Mouse (Mus musculus) urinary bladder, adult 18-20 months (tissue): ENCODE measurements around the gene Tbx21.

Source experiments
- DNase-seq, 2 experiments: peaks; one replicate each; pipeline ENCODE4 v3.0.0; 2022; ENCODE audit warnings: low spot score in 2 of 2, mixed read lengths in 2 of 2

Tbx21 gene

DNA sequence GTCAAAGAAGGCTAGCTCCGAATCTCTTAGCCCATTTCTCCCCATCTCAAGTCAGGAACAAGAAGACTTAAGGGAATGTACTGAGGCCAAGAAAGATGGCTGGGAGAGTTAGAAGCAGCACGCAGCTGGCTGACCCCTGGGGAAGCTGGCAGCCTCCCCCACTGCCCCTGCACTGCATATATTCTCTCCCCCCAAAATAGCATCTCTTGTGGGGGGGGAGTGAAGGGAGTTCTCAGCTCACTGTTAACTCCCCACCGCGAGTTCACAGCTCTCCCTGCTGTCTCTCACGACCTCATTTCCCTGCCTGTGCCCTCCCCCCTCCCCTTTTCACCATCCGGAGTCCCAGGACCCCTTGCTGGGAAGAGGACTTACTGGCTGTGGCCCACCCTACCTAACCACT lies 17.1 kb upstream of the Tbx21 start:
- no peak for DNase-seq

DNA sequence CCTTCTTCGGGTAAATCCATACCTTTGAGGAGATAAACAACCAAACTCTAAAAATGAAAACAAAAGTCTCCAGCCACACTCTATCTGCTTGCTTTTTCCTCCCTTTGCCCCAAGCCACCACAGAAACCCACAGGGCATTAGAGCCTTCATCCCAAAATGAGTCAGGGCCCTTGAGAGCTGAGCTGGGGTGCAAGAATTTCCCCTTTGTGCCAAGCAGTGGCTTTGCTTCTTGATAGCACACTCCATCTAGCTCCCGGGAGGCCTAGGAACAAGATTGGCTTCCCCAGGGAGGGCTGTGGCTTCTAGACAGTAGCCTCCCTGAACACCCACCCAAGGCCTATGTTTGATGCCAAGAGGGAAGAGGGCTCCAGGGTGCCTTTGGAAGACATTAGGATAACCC lies 16.6 kb upstream of the Tbx21 start:
- DNase-seq, result no peak

DNA sequence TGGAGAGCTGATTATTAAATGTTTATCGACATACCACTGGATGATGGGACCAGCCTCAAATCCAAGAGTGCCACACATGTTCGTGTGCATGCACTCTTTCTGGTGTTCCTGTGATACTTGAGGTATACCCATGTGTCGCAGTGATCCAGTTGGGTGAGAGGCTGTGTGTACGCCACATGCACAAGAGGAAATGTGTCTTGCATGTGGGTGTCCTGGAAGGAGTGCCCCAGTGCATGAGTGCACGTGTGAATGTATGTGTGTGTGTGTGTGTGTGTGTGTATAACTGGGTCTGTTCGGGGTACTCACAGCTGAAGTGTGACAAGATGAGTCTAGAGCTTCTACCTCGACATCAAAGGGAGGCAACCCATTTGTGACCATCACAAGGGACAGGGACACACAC lies 15.2 kb upstream of the Tbx21 start:
- no peak for DNase-seq

DNA sequence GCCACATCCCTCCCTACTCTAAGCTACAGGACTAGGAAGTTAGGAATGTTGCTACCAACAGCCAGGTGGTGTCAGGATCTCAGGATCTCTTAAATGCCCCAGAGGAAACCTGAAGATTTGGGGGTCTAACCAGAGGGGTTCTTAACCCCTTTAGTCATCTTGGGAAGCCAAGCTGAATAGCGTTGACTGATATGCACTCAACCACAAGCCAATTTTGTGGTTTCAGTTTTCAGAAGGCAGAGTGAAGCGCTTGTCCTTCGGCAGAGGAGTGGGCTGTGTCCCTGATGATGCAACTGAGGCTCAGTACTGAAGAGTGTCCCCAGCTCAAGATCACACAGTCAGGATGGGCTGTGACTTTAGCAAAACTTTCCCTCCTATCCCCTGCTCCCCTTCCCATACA lies 13.8 kb upstream of the Tbx21 start:
- no peak for DNase-seq

DNA sequence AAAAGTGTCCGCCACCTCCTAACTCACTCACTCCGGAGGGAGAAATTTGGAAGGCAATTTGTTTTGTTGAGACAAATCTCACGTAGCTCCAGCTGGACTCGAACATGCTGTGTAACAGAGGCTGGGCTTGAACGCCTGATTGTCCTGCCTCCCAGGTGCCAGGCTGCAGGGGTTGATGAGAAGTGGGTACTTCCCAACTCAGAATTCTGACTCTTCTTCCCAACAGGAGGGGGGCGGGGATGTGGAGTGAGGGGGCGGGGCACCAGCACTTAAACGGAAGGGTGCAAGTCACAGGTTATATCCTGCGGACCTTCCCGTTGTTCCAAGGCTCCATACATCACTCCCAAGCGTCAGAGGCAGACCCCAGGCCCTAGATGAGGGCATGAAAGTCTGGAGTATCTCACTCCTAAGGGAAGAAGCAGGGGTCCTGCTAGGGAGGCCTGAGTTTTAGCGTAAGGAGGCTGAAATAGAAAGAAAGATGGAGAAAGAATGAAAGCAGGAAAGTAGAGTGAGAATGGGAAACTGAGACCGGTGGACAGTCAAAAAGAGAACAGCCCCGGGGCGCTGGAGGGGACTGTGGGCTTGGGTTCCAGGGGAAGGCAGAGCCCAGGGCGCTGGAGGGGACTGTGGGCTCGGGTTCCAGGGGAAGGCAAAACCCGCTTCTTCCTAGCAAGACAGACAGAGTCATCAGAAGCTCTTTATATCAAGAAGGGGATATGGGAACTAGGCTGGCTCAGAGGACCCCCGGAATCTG lies 12.5 kb upstream of the Tbx21 start:
- DNase-seq, result no peak

DNA sequence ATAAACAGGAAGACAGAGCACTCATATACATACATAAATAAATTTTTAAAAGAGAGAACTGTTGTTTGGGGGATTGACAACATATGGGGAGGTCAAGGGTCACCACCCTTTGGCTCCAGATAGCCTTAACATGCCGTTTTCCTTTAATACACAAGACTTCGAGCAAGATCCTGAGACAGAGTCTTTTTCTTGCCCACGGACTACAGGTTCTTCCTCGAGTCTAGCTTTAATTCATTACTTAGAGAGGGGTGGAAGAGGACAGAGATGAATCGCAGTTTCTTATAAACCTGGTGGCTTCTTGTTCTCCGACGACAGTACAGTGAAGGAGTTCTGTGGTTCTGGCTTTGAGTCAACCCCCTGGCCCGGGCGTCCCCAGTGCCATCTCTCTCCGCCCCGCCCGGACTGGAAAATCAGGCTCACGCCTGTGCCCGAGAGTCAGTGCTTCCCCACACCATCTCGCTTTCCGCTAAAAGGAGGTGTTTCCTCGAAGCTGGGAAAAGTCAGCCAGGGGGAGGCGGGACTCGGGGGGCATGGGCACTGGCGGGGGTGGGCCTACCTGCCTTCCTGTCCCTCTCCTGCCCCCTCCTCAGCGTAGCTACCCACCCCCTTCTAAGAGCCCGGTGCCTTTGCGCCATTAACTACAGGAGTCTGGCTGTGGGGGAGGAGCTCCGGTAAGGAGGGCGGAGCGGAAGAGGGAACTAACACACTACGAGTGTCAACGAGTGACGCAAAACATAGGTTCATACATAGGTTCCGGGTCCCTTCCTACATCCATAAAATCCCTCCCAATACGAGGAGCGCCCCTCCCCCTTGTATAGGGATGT lies 11.7 kb upstream of the Tbx21 start:
- peak; percentile 56 to 74 for DNase-seq

DNA sequence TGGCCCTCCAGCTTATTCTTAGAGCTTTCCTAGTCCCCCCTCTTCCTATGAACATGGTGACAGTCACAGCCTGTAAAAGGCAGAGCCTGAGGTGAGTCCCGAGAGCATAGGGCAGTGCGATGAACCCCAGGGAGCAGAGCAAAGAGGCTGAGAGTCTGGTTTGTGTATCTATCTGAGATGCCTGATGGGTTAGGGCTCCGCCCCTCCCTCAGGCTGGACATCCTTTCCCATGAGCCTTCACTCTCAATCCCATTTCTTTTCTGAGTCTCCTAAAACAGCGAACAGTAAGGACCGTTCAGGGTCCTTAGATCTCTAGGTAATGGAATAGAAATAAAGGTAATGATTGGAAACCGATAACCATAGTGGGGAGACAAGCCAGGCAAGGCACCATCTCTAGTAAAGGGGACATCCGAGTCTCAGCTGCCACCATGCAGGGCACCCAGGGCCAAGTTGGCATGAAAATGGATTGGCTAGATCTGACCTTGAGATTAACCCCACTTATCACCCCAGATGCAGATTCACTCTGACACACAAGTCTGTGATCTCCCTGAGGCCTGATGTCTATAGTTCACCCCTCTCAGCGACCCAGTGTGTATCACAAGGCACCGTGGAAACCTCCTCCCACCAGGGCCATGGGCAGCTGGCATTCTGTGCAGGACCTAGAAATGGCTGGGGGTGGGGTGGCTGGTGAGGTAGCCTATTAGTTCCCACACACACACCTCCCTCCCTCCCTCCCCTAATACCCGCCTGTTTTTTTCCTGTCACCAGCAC lies 9.3 kb upstream of the Tbx21 start:
- DNase-seq, result no peak

DNA sequence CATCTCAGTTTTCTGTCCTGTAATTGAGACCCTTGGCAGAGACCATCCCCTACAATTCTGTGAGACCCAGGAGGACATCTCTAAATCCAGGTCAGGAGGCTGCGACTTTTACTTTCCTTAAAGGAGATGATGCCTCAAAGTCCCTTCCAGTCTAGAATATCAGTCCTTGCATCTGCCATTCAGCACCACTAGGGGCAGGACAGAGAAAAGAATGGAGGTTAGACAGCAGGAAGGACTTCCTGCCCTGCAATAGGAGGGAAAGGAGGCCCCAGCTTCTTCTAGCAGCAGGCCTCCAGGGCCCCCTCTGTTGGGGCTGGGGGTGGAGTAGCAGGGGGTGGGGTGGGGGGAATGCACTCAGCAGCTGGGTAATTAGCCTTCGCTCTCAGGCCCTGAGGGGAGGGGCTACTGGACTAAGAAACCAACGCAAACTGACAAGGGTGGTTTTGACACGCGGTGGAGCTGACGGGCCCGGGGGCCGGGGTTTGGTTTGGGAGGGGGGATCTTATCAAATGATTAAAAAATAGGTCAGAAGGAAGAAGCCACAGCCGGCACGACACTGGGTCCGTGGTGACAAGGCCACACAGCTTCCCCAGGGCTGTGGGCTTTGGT lies 8.3 kb upstream of the Tbx21 start:
- no peak for DNase-seq

DNA sequence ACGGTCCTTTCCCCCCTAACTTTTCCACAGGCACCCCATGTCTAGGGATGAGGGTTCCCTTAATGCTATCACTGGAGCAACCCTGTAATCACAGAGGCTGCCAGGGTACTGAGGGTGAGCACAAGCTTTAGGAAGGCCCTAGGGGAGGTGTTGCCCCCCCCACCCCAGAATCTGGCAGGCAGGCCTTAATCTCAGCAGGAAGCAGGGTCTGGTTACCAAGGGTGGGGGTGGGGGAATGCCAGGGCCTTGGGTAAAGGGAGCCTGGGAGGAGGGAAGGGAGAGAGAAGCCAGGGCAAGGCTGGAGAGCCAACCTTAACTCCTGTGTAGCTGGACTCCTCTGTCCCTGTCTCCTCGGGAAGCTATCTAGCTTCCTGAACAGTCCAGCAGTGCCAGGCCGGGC lies 5.5 kb upstream of the Tbx21 start:
- no peak for DNase-seq

DNA sequence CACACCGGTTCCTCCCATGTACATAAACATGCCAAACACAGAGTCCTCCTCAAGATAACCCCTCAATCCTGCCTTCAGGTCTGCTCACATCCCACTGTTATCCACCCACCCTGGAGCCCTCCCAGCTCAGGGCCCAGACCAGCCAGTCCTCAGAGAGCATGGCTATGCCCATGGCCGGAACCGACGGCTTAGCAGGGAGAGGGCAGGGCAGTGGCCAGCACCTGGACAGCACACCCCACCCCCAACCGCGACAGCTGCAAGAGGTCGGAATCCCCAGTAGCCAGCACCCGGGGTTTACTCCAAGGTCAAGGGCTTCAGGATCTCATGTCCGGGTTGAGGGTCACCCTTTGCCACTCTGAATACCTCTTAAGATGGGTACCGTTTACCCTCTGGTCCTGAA lies 5.1 kb upstream of the Tbx21 start:
- no peak for DNase-seq

DNA sequence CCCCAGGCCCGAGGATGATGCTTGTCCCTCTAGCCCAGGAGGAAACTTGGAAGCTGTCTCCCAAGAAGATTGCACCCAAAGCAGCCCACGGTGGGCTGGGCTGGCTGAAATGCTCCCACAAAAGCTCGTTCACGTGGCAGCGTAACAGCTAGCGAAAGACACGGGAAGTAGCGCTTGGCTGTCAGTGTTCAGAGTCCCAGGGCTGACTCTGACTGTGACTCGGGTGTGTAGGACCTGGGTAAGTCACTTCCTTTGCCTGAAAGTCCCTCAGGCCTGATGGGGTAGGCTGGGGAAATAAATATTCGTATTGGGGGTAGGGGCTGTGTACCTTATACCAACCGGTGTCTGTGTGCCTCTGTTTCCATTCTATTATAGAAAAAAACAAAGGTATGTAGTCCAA lies 666 bp upstream of the Tbx21 start:
- no peak for DNase-seq

DNA sequence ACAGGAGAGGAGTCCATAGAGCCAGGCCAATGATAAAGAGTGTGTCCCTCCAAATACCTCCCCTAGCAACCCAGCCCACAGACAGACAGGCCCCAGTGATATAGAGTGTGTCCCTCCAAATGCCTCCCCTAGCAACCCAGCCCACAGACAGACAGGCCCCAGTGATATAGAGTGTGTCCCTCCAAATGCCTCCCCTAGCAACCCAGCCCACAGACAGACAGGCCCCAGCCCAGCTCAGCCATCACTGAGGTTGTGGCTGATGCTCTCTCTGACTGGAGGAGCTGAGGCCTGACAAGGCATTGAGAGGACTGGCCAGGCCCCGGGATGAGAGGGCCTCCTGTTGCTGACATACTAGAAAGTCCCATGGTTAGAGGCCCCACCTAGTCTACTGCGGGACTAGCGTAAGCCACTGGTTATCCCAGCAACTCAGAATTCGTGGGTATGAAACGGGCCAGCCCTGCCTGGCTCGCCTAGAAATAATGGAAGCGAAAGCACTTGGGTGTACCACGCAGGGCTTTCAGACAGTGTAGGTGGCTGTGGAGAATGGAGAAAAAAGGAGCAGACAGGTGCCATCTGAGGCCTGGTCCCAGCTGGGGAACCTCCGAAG lies 2.5 kb downstream of the Tbx21 start:
- no peak for DNase-seq

DNA sequence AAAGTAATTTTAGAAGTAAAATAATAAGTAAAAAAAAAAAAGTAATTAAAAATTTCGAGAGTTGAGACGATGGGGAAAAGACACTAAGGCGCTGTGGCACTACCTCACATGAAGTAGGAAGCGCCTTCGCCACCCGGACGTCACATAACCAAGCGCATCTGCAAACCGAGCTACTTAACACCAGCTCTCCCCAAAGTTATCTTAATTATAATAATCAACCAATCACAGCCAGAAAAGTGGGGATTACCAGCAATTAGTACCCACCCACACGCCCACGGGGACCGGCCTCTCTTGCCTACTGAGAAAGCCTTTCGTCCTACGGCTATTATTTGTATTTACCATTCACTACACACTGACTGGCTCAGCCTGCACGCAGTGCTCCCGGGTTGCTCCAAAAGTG lies 6.2 kb downstream of the Tbx21 start:
- DNase-seq, result no peak

DNA sequence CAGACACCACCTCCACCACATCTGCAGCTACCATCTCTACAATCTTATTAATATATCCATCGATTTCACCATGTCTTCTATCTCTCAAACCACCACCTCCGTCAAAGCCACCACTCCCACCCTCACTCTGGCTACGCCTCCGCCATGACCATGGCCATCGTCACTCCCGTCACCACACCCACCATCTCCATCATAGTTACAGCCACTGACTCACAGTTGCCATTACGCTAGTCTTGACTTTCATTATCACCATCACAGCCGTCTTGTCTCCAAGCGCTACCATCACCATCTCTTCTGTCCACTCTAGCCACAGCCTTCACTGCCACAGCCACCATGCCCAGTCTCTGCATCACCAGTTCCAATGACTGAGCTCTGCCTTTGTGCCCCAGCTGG lies 11.0 kb downstream of the Tbx21 start:
- no peak for DNase-seq

DNA sequence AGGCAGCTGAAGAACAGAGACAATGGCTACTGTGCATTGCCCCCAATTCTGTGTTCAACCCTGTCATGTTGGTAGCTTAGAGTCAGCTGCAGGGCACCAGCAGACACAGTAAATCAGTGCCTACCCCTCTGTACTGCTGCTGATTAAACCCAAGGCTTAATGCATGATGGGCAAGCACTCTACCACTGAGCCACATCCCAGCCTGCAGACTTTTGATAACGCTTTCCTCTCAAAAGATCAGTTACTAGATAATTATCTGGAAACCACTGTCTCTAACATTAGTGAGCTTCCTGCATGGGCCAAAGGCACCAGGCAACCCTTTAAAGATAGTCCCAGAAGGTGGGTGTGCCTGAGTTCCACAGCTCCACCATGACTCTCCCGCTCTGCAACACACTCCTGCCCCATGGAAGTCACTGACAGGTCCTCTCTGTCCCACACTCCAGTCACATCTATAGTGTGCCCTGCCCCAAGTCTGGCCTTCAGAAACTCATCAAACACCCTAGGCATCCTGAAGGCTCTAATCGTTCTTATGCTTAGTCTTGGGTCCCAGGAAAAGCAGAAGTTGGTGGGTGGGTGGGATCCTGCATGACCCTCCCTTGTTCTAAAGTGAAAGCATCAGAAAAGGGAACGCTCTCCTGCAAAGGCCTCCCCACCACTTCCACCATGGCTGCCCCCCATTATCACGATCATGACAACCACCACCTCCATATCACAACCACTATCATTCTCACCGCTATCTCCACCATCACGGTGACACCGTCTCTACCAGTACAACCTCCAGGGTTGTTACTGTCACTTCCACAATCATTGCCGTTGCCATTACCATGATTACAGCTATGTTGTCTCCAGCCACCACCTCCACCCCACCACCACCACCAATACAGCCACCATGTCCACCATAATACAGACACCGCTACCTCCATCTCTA lies 11.7 kb downstream of the Tbx21 start:
- DNase-seq, result no peak

DNA sequence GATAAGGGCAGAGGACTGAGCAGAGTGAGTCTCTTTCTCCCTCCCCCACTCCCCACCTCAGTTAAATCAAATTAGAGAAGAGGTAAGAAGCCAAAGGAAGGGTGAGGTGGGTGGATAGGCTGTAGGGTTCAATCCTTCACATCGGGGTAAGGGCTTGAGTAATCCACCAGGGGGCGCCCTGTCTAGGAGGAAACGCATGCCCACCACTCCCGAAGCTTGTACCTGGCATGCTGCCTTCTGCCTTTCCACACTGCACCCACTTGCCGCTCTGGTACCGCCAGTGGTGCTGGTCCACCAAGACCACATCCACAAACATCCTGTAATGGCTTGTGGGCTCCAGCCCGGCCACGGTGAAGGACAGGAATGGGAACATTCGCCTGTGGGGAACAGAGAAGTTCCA lies 13.4 kb downstream of the Tbx21 start:
- DNase-seq, result peak; percentile 31 to 76

DNA sequence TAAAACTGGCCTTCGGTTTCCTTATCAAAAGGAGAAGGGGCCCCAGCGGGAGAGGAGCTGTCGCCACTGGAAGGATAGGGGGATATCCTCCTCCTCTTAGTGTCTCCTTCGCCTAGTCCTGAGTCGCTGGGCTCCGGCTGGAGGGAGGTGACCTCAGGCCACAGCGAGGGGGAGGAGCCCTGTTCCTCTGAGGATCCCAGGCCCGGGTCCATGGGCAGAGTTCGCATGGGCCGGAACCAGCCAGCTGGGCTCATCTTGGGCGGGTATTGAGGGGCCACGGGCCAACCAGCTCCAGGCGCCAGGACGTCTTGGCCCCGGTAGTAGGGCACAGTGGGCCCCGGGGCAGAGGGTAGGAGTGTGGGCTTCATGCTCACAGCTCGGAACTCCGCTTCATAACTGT lies 16.3 kb downstream of the Tbx21 start:
- no peak for DNase-seq

DNA sequence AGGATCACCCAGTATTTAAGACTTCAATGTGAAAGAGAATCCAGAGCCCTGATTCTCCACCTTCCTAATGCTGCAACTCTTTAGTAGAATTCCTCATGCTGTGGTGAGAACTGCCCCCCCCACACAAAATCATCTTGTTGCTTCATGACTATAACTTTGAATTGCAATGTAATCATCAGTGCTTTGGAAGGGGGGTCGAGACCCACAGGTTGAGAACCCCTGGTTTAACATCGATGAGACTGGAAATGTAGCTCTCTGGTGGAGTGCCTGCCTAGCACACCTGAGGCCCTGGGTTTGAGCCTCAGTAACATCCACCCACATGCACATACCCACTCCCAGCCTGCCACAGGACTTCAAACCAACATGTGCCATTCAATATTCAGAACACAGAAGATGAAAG lies 20.5 kb downstream of the Tbx21 start:
- DNase-seq, result no peak

DNA sequence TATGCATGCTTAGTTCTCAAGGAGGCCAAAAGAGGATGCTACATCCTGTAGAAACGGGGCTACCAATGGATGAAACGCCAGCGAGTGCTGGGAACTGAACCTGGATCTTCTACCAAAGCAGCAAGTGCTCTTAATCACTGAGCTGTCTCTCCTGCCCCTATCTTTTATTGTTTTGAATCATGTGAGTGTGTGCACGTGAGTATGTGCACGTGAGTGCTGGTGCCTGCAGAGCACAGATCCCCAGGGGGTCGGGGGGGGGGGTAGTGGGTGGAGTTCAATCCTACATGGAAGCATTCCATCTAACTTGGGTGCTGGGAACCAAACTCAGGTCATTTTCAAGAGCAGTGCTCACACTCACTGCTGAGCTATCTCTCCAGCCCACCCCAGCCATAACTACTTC lies 28.8 kb downstream of the Tbx21 start:
- no peak for DNase-seq

DNA sequence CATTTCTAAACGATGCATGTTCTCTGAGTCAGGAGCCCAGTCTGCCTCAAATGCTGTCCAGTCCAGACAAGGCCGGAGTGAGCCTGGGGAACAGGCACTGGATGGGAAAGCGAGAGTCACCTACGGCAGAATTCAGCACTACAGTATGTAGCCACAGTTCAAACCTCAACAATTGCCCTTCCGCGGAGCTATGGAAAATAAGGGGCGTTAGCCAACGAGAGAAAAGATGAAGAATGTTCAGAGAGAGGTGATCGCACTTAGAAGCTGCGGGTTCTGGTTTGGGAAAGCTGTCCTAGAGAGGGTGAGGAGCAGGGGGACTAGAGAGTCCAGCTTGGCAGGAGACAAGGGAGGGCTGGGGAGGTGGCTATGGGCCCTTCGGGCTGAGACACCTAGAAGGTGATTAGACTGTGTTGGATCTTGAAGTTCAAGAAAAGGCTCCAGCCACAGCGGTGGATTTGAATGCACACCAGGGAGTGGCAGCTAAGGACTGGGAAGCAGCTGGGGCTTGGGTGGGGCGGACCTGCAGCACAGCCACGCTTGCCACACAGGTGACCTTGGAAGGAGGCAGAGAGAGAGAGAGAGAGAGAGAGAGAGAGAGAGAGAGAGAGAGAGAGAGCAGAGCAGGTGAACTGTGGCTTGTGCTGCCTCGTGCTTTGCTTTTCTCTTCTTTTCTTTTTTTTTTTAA lies 30.2 kb downstream of the Tbx21 start:
- no peak for DNase-seq
